8 mouse cellular contexts compared by ENCODE assay signal in the genomic region with DNA sequence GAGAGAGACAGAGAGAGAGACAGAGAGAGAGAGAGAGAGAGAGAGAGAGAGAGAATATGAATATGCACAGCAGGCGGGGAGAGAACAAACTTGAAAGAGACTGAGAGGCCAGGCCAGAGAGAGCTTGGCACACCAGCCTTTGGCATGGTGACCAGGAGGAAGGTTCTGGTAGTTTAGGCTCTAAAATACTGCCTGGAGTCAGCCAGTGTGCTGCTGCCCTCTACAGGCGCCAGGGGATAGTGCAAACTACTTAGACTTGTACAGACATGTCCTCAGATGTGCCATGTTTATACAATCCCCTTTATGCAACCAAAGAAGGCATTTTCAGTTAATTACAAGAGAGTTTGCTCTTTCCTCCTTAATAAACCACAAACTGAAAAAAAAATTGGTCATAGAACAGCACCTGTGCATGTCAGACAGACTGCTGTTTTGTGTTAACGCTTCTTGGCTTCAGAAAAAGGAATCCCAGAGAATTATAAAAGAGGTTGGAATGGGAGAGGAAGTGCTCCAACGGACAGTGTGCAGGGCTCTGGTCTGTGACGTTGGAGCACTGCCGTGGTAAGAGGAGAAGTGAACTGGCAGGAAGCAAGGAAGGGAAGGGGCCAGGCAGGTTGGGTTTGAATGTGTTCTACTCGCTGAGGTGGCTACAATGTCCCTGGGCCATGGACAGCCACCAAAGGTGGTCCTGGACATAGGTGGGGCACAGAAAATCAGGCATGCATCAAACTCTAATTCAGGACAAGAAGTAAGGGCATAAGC.
DNase-seq lines count a peak whose midpoint lies in the region; ATAC-seq lines count a peak whose summit lies in the region.

No protein-coding gene starts in this region.

- intact Hi-C loops in gastrocnemius, postnatal 14 days (cut with DNase I; ENCODE audit: low total_unique reads): no loop called here

- peak; percentile 92 to 97 for DNase-seq in adrenal gland, adult (ENCODE audit: inconsistent age in 2 of 2, low spot score in 1 of 2)
- DNase-seq in embryo, embryonic 10.5 days (ENCODE audit: low spot score): peak; percentile 87
- DNase-seq in gastrocnemius, postnatal 14 days: peak; percentile 96
- DNase-seq in induced T-regulatory cell, adult 2 months (ENCODE audit: low read depth): peak; percentile 91
- DNase-seq in left cerebral cortex, adult 8-10 months (ENCODE audit: low spot score in 2 of 2): peak; percentile 80 to 87
- DNase-seq in right cerebral cortex, postnatal 14 days: peak; percentile 93
- DNase-seq in urinary bladder, postnatal 25 days (ENCODE audit: low spot score): peak; percentile 86

- peak; percentile 92 for ATAC-seq in megakaryocyte progenitor cell, adult 5-6 weeks (replicated peaks; ENCODE audit: poor library complexity)

Comparison
In these comparisons a context has a peak if more than half of its experiments do, and no peak if none do; other contexts are left out.
1. Peak in every context shown above with its lines: DNase-seq and ATAC-seq.